Mouse (Mus musculus) right cerebral cortex, adult 2 months (tissue): ENCODE measurements at regions not wholly inside any gene's neighbourhood (a gene's known extent, or its start where the extent isn't known, plus 50 kb on each side); places are given as distances from the start of the nearest gene placed in this dataset.
"Not testable (repeated sequence)": the region's sequence is repeated elsewhere in the genome, so short reads cannot be mapped to it uniquely, and the experiment has no call there.

Experiments
- DNase-seq, 2 experiments: peaks; one replicate each; pipeline ENCODE4 v3.0.0; 2021 to 2022; ENCODE audit warnings: low spot score in 2 of 2

GRCm38 (mm10) chr14:74201710-74202109 is 438.9 kb upstream of the Htr2a start:
- peak in 1 of 2 experiments; percentile 20 for DNase-seq

- DNase-seq = no peak
Measured at GRCm38 (mm10) chr14:74205011-74205410, 435.6 kb upstream of the Htr2a start.

- DNase-seq = no peak
Measured at GRCm38 (mm10) chr14:74217914-74218446, 422.7 kb upstream of the Htr2a start.

- DNase-seq = no peak
Measured at GRCm38 (mm10) chr14:74219761-74220160, 420.9 kb upstream of the Htr2a start.

GRCm38 (mm10) chr14:74222093-74222492 is 418.5 kb upstream of the Htr2a start:
- no peak for DNase-seq

- no peak for DNase-seq
Measured at GRCm38 (mm10) chr14:74229560-74230187, 411.0 kb upstream of the Htr2a start.

- DNase-seq = no peak
Measured at GRCm38 (mm10) chr14:74240212-74240611, 400.4 kb upstream of the Htr2a start.

GRCm38 (mm10) chr14:74249263-74249878 is 391.3 kb upstream of the Htr2a start:
- DNase-seq = no peak

- no peak for DNase-seq
Measured at GRCm38 (mm10) chr14:74250021-74250420, 390.6 kb upstream of the Htr2a start.

- peak; percentile 45 to 62 for DNase-seq
Measured at GRCm38 (mm10) chr14:74252189-74253145, 388.2 kb upstream of the Htr2a start.

GRCm38 (mm10) chr14:74255000-74255399 is 385.6 kb upstream of the Htr2a start:
- DNase-seq = no peak

GRCm38 (mm10) chr14:74259437-74259836 is 381.2 kb upstream of the Htr2a start:
- DNase-seq = no peak

GRCm38 (mm10) chr14:74267086-74267485 is 373.6 kb upstream of the Htr2a start:
- DNase-seq = no peak

- peak; percentile 19 to 30 for DNase-seq
Measured at GRCm38 (mm10) chr14:74294560-74294959, 346.1 kb upstream of the Htr2a start.

- DNase-seq = no peak
Measured at GRCm38 (mm10) chr14:74304483-74304882, 336.2 kb upstream of the Htr2a start.

- DNase-seq = no peak
Measured at GRCm38 (mm10) chr14:74306717-74307307, 333.8 kb upstream of the Htr2a start.

GRCm38 (mm10) chr14:74309451-74309850 is 331.2 kb upstream of the Htr2a start:
- DNase-seq = not testable (repeated sequence)

- no peak for DNase-seq
Measured at GRCm38 (mm10) chr14:74327291-74327690, 313.3 kb upstream of the Htr2a start.

- DNase-seq = no peak
Measured at GRCm38 (mm10) chr14:74350751-74351150, 289.9 kb upstream of the Htr2a start.

- no peak for DNase-seq
Measured at GRCm38 (mm10) chr14:74352286-74352685, 288.4 kb upstream of the Htr2a start.

GRCm38 (mm10) chr14:74358730-74359444 is 281.8 kb upstream of the Htr2a start:
- no peak for DNase-seq
